Mouse (Mus musculus): Measurements from ENCODE around the gene 4921511M17Rik. TPM values are rescaled to one million over a fixed set of nuclear protein-coding genes. Genes with fewer than 3 reads are reported as not detected.
"Not testable (repeated sequence)": the region's sequence is repeated elsewhere in the genome, so short reads cannot be mapped to it uniquely, and the experiment has no call there.

Gene 4921511M17Rik
- not detected in 2 replicates for polyA plus RNA-seq (2014; fragmentation: Nextera tagmentation; extraction: Ambion mirVana)

DNA sequence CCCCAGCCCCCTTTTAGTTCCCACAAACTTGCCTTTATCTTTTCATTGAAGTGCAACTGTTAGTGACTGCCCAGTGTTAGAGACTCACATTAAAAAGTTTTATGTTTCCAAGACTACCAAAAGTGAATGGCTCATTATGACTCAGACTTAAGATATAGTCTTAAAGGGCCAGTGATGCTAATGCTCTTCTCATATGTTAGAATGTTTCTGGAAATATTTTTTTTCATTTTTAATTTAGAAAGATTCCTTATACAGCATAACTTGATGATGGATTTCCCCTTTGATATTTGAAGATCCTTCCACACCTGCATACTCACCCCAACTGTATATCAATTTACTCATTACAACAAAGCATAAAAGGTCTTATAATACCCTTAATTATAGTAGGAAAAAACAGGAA is at the start of gene 4921511M17Rik:
TSS of gene 4921511M17Rik (minus strand) at position 101 of the 400 bp plus-strand sequence.
- H3K36me3 ChIP-seq (ENCODE audit: control insufficient read depth, insufficient read depth, low read length); H3K4me3 ChIP-seq (ENCODE audit: low read depth, low read length); H3K9me3 ChIP-seq (replicated peaks; ENCODE audit: control insufficient read depth, low read length); H3K27ac ChIP-seq (ENCODE audit: low read depth, low read length); H3K27me3 ChIP-seq (ENCODE audit: control insufficient read depth, insufficient read depth, low read length); H3K4me1 ChIP-seq (ENCODE audit: control insufficient read depth, insufficient read depth, low read length); ATAC-seq (replicated peaks; ENCODE audit: insufficient number of reproducible peaks, low FRiP score, low TSS enrichment); H3K4me2 ChIP-seq; H3K9ac ChIP-seq (ENCODE audit: low read depth, low read length): not testable (repeated sequence)

DNA sequence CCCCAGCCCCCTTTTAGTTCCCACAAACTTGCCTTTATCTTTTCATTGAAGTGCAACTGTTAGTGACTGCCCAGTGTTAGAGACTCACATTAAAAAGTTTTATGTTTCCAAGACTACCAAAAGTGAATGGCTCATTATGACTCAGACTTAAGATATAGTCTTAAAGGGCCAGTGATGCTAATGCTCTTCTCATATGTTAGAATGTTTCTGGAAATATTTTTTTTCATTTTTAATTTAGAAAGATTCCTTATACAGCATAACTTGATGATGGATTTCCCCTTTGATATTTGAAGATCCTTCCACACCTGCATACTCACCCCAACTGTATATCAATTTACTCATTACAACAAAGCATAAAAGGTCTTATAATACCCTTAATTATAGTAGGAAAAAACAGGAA is 21.3 kb upstream of the 4921511M17Rik start, which contains the start of gene Gm10057:
TSS of gene Gm10057 (minus strand) at position 101 of the 400 bp plus-strand sequence.
- H3K9ac ChIP-seq (ENCODE audit: low read depth, low read length); H3K27me3 ChIP-seq (ENCODE audit: control insufficient read depth, insufficient read depth, low read length); H3K9me3 ChIP-seq (replicated peaks; ENCODE audit: control insufficient read depth, low read length); ATAC-seq (replicated peaks; ENCODE audit: insufficient number of reproducible peaks, low FRiP score, low TSS enrichment); H3K4me3 ChIP-seq (ENCODE audit: low read depth, low read length); H3K27ac ChIP-seq (ENCODE audit: low read depth, low read length); H3K36me3 ChIP-seq (ENCODE audit: control insufficient read depth, insufficient read depth, low read length); H3K4me2 ChIP-seq; H3K4me1 ChIP-seq (ENCODE audit: control insufficient read depth, insufficient read depth, low read length): not testable (repeated sequence)

DNA sequence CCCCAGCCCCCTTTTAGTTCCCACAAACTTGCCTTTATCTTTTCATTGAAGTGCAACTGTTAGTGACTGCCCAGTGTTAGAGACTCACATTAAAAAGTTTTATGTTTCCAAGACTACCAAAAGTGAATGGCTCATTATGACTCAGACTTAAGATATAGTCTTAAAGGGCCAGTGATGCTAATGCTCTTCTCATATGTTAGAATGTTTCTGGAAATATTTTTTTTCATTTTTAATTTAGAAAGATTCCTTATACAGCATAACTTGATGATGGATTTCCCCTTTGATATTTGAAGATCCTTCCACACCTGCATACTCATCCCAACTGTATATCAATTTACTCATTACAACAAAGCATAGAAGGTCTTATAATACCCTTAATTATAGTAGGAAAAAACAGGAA is 21.1 kb downstream of the 4921511M17Rik start, which contains the start of gene Samt1:
TSS of gene Samt1 (minus strand) at position 101 of the 400 bp plus-strand sequence.
- H3K27me3 ChIP-seq (ENCODE audit: control insufficient read depth, insufficient read depth, low read length); ATAC-seq (replicated peaks; ENCODE audit: insufficient number of reproducible peaks, low FRiP score, low TSS enrichment); H3K36me3 ChIP-seq (ENCODE audit: control insufficient read depth, insufficient read depth, low read length); H3K27ac ChIP-seq (ENCODE audit: low read depth, low read length); H3K9ac ChIP-seq (ENCODE audit: low read depth, low read length); H3K4me3 ChIP-seq (ENCODE audit: low read depth, low read length); H3K4me1 ChIP-seq (ENCODE audit: control insufficient read depth, insufficient read depth, low read length); H3K9me3 ChIP-seq (replicated peaks; ENCODE audit: control insufficient read depth, low read length); H3K4me2 ChIP-seq: not testable (repeated sequence)

- H3K27ac ChIP-seq (ENCODE audit: low read depth, low read length); H3K4me3 ChIP-seq (ENCODE audit: low read depth, low read length); H3K27me3 ChIP-seq (ENCODE audit: control insufficient read depth, insufficient read depth, low read length); H3K36me3 ChIP-seq (ENCODE audit: control insufficient read depth, insufficient read depth, low read length); H3K4me2 ChIP-seq; H3K4me1 ChIP-seq (ENCODE audit: control insufficient read depth, insufficient read depth, low read length); ATAC-seq (replicated peaks; ENCODE audit: insufficient number of reproducible peaks, low FRiP score, low TSS enrichment); H3K9me3 ChIP-seq (replicated peaks; ENCODE audit: control insufficient read depth, low read length); H3K9ac ChIP-seq (ENCODE audit: low read depth, low read length): not testable (repeated sequence)
- no CpG with 5 or more reads among the region's 2 CpGs for WGBS (ENCODE audit: insufficient replicate concordance)
Measured at GRCm38 (mm10) chrX:153976914-153977313, 56.7 kb downstream of the 4921511M17Rik start.

GRCm38 (mm10) chrX:153976467-153976866 is 57.2 kb downstream of the 4921511M17Rik start:
- H3K4me2 ChIP-seq; H3K4me1 ChIP-seq (ENCODE audit: control insufficient read depth, insufficient read depth, low read length); H3K27ac ChIP-seq (ENCODE audit: low read depth, low read length); H3K9me3 ChIP-seq (replicated peaks; ENCODE audit: control insufficient read depth, low read length); H3K4me3 ChIP-seq (ENCODE audit: low read depth, low read length); ATAC-seq (replicated peaks; ENCODE audit: insufficient number of reproducible peaks, low FRiP score, low TSS enrichment); H3K9ac ChIP-seq (ENCODE audit: low read depth, low read length); H3K27me3 ChIP-seq (ENCODE audit: control insufficient read depth, insufficient read depth, low read length); H3K36me3 ChIP-seq (ENCODE audit: control insufficient read depth, insufficient read depth, low read length): not testable (repeated sequence)
- 26% methylated on average over 4 of the region's 4 CpGs for WGBS (ENCODE audit: insufficient replicate concordance)

DNA sequence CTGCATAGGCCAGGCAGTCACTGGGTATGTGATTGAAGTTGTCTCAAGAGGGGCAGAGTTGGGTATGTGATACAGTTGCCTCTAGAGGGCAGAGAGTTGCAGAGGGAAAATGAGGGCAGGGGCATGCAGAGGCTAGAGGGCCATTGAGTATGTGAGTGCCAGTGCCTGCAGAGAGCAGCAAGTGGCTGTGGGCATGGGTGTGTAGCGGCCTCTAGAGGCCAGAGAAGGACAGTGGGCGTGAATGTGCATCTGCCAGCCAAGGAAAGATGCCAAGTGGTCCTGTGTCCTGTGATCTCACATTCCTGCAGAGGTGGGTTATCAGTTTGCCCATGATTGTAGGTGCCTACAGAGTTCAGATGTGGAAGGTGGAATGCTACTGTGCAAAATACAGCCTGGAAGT is 59.2 kb downstream of the 4921511M17Rik start:
- Histone ChIP-seq H3K4me2 (no peak overlapping the region), H3K9me3 (replicated peaks; ENCODE audit: control insufficient read depth, low read length) (no peaks in the 10 kb centered on the region), H3K4me3 (ENCODE audit: low read depth, low read length) (no peak overlapping the region), H3K36me3 (ENCODE audit: control insufficient read depth, insufficient read depth, low read length) (no peaks in the 10 kb centered on the region), H3K27ac (ENCODE audit: low read depth, low read length) (no peak overlapping the region), H3K27me3 (ENCODE audit: control insufficient read depth, insufficient read depth, low read length) (no peaks in the 10 kb centered on the region), H3K9ac (ENCODE audit: low read depth, low read length) (no peak overlapping the region), H3K4me1 (ENCODE audit: control insufficient read depth, insufficient read depth, low read length) (no peaks in the 10 kb centered on the region)
- WGBS (ENCODE audit: insufficient replicate concordance): 7% methylated on average over 2 of the region's 2 CpGs
- no peak for ATAC-seq (replicated peaks; ENCODE audit: insufficient number of reproducible peaks, low FRiP score, low TSS enrichment)

Other genes starting within 250 kb of the 4921511M17Rik start
- 8.9 and 10.3 TPM in 2 replicates for gene Spin2c, start 201.6 kb downstream of the 4921511M17Rik start, polyA plus RNA-seq (2014; fragmentation: Nextera tagmentation; extraction: Ambion mirVana)
- not detected in 2 replicates for gene Samt1, start 21.2 kb downstream of the 4921511M17Rik start, polyA plus RNA-seq (2014; fragmentation: Nextera tagmentation; extraction: Ambion mirVana)
- gene Gm10057, start 21.2 kb upstream of the 4921511M17Rik start, polyA plus RNA-seq (2014; fragmentation: Nextera tagmentation; extraction: Ambion mirVana): not detected in 2 replicates
- not detected in 2 replicates for gene Gm15140, start 86.9 kb upstream of the 4921511M17Rik start, polyA plus RNA-seq (2014; fragmentation: Nextera tagmentation; extraction: Ambion mirVana)

Measured in heart, embryonic 11.5 days (tissue).